Comparison of ENCODE assay signal across 28 mouse cellular contexts in the genomic region with DNA sequence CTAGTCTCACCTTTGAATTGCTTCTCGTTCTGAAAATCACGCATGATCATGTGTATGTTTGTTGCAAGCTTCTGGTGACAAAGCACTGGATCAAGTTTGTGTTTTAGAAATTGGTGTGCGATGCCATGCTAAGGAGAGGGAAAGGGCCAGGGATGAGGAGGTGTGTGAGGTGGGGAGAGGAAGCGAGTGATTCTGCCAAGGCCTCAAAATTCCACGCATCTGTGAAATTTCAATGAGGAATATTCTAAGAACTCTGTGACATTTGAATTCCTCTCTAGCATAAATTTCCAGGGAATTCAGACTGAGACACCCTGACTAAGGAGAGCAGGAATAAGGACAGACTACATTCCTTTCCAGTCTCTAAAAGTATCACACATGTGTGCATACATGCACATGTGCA. TPM values are rescaled to one million over a fixed set of nuclear protein-coding genes. Genes with fewer than 3 reads are reported as not detected.
"Had no signal": no experiment of that assay in that cellular context is flagged by ENCODE, and none has a peak within 500 bp of the region (broad histone marks: within the 10 kb centered on the region; RNA-seq: fewer than 3 reads in every experiment).

No protein-coding gene starts in this region.

- H3K27me3 ChIP-seq: midbrain, embryonic 13.5 days; neural tube, embryonic 13.5 days had no signal

- H3K9me3 ChIP-seq: liver, embryonic 13.5 days; liver, embryonic 15.5 days; lung, embryonic 15.5 days; megakaryocyte, embryonic 14.5 days; midbrain, embryonic 13.5 days; neural tube, embryonic 13.5 days; stomach, embryonic 15.5 days had no signal

- H3K4me2 ChIP-seq: liver, embryonic 11.5 days; liver, embryonic 13.5 days; liver, embryonic 15.5 days; lung, embryonic 15.5 days; midbrain, embryonic 11.5 days; midbrain, embryonic 13.5 days; neural tube, embryonic 13.5 days; stomach, embryonic 15.5 days had no signal

- ATAC-seq: liver, postnatal 0 days; lung, postnatal 0 days; midbrain, embryonic 13.5 days had no signal

- DNase-seq: liver, embryonic 13.5 days; liver, postnatal 0 days; lung, adult 2 months; lung, postnatal 14 days; lung, postnatal 36 days; right cerebral cortex, postnatal 14 days; right cerebral cortex, postnatal 4 days; spleen, adult 18-20 months; thymus, adult 18-20 months; thymus, postnatal 14 days; thymus, postnatal 36 days had no signal

- H3K4me3 ChIP-seq: liver, embryonic 13.5 days; liver, embryonic 15.5 days; lung, embryonic 15.5 days; megakaryocyte, embryonic 14.5 days; midbrain, embryonic 13.5 days; neural tube, embryonic 13.5 days; stomach, embryonic 15.5 days had no signal

- H3K9ac ChIP-seq: liver, embryonic 13.5 days; liver, embryonic 15.5 days; liver, postnatal 0 days; lung, embryonic 15.5 days; midbrain, embryonic 13.5 days; neural tube, embryonic 13.5 days; stomach, embryonic 15.5 days had no signal

- H3K27ac ChIP-seq: liver, embryonic 13.5 days; liver, embryonic 15.5 days; lung, embryonic 15.5 days; macrophage; neural tube, embryonic 13.5 days; stomach, embryonic 15.5 days; stomach, postnatal 0 days had no signal

- H3K36me3 ChIP-seq: liver, embryonic 13.5 days; liver, embryonic 15.5 days; lung, embryonic 15.5 days; midbrain, embryonic 13.5 days; neural tube, embryonic 13.5 days; stomach, embryonic 15.5 days had no signal

- H3K4me1 ChIP-seq: liver, embryonic 13.5 days had no signal

RNA-seq across cellular contexts. Expression of a gene that starts 1.4 kb away (rescaled TPM):
- total RNA-seq: megakaryocyte progenitor cell, adult 5-6 weeks; monocyte, adult 5-6 weeks; neutrophil, adult 5-6 weeks had no signal
- polyA plus RNA-seq: liver, embryonic 11.5 days; liver, embryonic 13.5 days; liver, embryonic 15.5 days; liver, postnatal 0 days; macrophage; midbrain, embryonic 11.5 days; neural tube, embryonic 11.5 days; neural tube, embryonic 13.5 days; small intestine, adult 2 months; stomach, embryonic 15.5 days; stomach, postnatal 0 days; thymus, postnatal 0 days had no signal
